8 mouse cellular contexts compared by ENCODE assay signal in the genomic region with DNA sequence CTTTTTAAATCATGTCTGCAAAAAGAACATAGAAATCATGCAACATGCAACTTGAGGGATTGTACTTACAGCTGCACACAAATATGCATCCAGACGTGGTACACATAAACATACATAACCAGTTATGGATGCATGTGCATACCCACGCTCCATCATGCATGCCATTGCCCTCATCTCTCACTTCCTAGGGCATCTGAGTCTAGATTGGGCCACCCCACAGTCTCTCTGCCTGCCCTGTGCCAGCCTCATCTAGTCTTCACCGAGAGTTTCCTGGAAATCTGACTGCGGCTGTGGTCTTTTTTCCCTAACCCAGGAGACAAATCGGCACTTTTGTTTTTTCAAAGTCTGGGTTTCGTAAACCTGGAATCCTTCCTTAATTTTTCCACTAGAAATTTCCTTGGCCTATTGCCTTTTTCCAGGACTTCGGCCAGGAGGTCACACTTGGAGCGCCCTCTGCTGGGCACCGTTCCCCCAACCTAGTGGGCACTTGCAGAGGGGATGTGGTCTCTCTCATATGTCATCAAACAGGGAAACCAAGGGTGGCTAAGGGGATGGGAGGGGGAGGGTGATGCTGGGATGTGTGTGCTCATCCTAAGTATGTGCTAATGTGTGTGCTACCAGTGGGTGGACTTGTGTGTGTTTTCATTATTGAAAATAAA. TPM values are rescaled to one million over a fixed set of nuclear protein-coding genes. Genes with fewer than 3 reads are reported as not detected.
A peak's percentile ranks its signal among the peaks of the same experiment; 100 is the strongest.
DNase-seq lines count a peak whose midpoint lies in the region; ATAC-seq lines count a peak whose summit lies in the region.

No protein-coding gene starts in this region.

- DNase-seq in midbrain, embryonic 10.5 days (ENCODE audit: low spot score), result peak; percentile 79
- DNase-seq in adrenal gland, adult (ENCODE audit: inconsistent age in 2 of 2, low spot score in 1 of 2), result peak; percentile 69 to 92
- peak; percentile 56 to 89 for DNase-seq in cerebellum, postnatal 4 days (ENCODE audit: low spot score in 2 of 2)
- DNase-seq in heart, adult 9 months (ENCODE audit: low spot score in 2 of 2), result peak; percentile 63 to 71
- DNase-seq in layer of hippocampus, postnatal 25 days (ENCODE audit: extremely low spot score in 1 of 2, low spot score in 1 of 2), result peak; percentile 45 to 81
- DNase-seq in neural tube, embryonic 11.5 days (ENCODE audit: low spot score), result peak; percentile 77
- peak; percentile 77 to 81 for DNase-seq in thymus, postnatal 36 days

- no peak overlapping the region for H3K27ac ChIP-seq in midbrain, embryonic 10.5 days (replicated peaks)
- H3K27ac ChIP-seq in midbrain, embryonic 16.5 days (ENCODE audit: low read length), result no peak overlapping the region
- no peak overlapping the region for H3K27ac ChIP-seq in neural tube, embryonic 11.5 days (ENCODE audit: low read depth, low read length)

- WGBS in midbrain, embryonic 10.5 days, result 43% methylated on average over 9 of the region's 9 CpGs
- WGBS in midbrain, embryonic 16.5 days, result 39% methylated on average over 9 of the region's 9 CpGs
- 39% methylated on average over 9 of the region's 9 CpGs for WGBS in neural tube, embryonic 11.5 days

- no peaks in the 10 kb centered on the region for H3K27me3 ChIP-seq in midbrain, embryonic 10.5 days (ENCODE audit: low read depth, poor library complexity, severe bottlenecking)
- no peaks in the 10 kb centered on the region for H3K27me3 ChIP-seq in midbrain, embryonic 16.5 days (ENCODE audit: control insufficient read depth, insufficient read depth, low read depth, low read length)
- no peaks in the 10 kb centered on the region for H3K27me3 ChIP-seq in neural tube, embryonic 11.5 days (ENCODE audit: control insufficient read depth, insufficient read depth, low read length)

- no peaks in the 10 kb centered on the region for H3K36me3 ChIP-seq in midbrain, embryonic 10.5 days
- H3K36me3 ChIP-seq in midbrain, embryonic 16.5 days (ENCODE audit: control insufficient read depth, insufficient read depth, low read length), result no peaks in the 10 kb centered on the region
- no peaks in the 10 kb centered on the region for H3K36me3 ChIP-seq in neural tube, embryonic 11.5 days (ENCODE audit: control insufficient read depth, insufficient read depth, low read length)

- no peak overlapping the region for H3K4me2 ChIP-seq in midbrain, embryonic 16.5 days (ENCODE audit: low read length)
- no peak overlapping the region for H3K4me2 ChIP-seq in neural tube, embryonic 11.5 days (ENCODE audit: low read depth)

- H3K9me3 ChIP-seq in midbrain, embryonic 10.5 days (replicated peaks), result peaks cover 10% of the 10 kb centered on the region; the same call in 1 of the 2 replicates
- no peaks in the 10 kb centered on the region for H3K9me3 ChIP-seq in midbrain, embryonic 16.5 days (replicated peaks; ENCODE audit: control insufficient read depth, low read length, poor library complexity, severe bottlenecking)
- H3K9me3 ChIP-seq in neural tube, embryonic 11.5 days (ENCODE audit: control insufficient read depth, low read length), result no peaks in the 10 kb centered on the region

- ATAC-seq in midbrain, embryonic 16.5 days, result no peak
- no peak for ATAC-seq in neural tube, embryonic 11.5 days (ENCODE audit: insufficient read depth, low FRiP score, low TSS enrichment)

- peaks cover 8% of the 10 kb centered on the region for H3K4me1 ChIP-seq in midbrain, embryonic 10.5 days
- H3K4me1 ChIP-seq in midbrain, embryonic 16.5 days (ENCODE audit: control insufficient read depth, insufficient read depth, low read length), result no peaks in the 10 kb centered on the region
- no peaks in the 10 kb centered on the region; the same call in 1 of the 2 replicates for H3K4me1 ChIP-seq in neural tube, embryonic 11.5 days (ENCODE audit: control insufficient read depth, insufficient read depth, low read length)

- no peak overlapping the region for H3K4me3 ChIP-seq in midbrain, embryonic 10.5 days
- H3K4me3 ChIP-seq in midbrain, embryonic 16.5 days (ENCODE audit: low read depth, low read length), result no peak overlapping the region
- H3K4me3 ChIP-seq in neural tube, embryonic 11.5 days (ENCODE audit: low read depth, low read length), result no peak overlapping the region

- H3K9ac ChIP-seq in midbrain, embryonic 16.5 days (ENCODE audit: low read depth, low read length), result no peak overlapping the region
- no peak overlapping the region for H3K9ac ChIP-seq in neural tube, embryonic 11.5 days (ENCODE audit: low read length)

RNA-seq across cellular contexts. Expression of a gene that starts 8.6 kb away (rescaled TPM):
- polyA plus RNA-seq in midbrain, embryonic 10.5 days (2016; fragmentation: Nextera tagmentation; extraction: Ambion mirVana), result 0.12 and 0.27 TPM in 2 replicates
- polyA plus RNA-seq in midbrain, embryonic 16.5 days (2015; fragmentation: Nextera tagmentation; extraction: Ambion mirVana), result 2.8 and 4.9 TPM in 2 replicates
- 1 to 10 TPM; 1.7 to 3.3 TPM for total RNA-seq in layer of hippocampus, postnatal 25 days (2021)
- 0.23 TPM in 1 of 2 replicates, not detected in the other for polyA plus RNA-seq in neural tube, embryonic 11.5 days (2014; fragmentation: Nextera tagmentation; extraction: Ambion mirVana)

RNA-seq across cellular contexts. Expression of a gene that starts 56.4 kb away (rescaled TPM):
- polyA plus RNA-seq in midbrain, embryonic 10.5 days (2016; fragmentation: Nextera tagmentation; extraction: Ambion mirVana), result 2.6 and 2.8 TPM in 2 replicates
- 1.4 and 2.0 TPM in 2 replicates for polyA plus RNA-seq in midbrain, embryonic 16.5 days (2015; fragmentation: Nextera tagmentation; extraction: Ambion mirVana)
- total RNA-seq in layer of hippocampus, postnatal 25 days (2021), result 1 to 10 TPM in 1 of 2 experiments, under 1 TPM in 1; 0.76 to 1.7 TPM
- 1.9 and 2.1 TPM in 2 replicates for polyA plus RNA-seq in neural tube, embryonic 11.5 days (2014; fragmentation: Nextera tagmentation; extraction: Ambion mirVana)
